Mouse (Mus musculus): ENCODE results near the gene Cdc42bpg.

The Cdc42bpg gene

DNA sequence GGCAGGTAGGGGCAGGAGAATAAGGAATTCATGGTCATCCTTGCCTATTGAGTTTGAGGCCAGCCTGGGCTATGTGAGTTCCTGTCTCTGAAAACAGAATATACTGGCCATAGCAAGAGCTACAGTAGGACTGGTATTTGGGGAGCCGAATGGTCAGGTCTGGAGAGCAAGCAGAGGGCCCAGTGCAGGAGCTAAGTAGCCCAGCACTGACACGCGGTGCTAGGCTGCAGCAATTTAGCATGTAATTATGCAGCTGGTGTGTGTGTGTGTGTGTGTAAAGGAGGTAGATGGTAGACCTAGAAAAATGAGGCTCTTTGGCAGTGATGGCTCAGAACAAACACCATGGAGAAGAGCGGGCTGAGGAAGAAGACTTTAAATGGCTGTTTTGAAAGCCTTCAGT is 41.4 kb downstream of the Cdc42bpg start:
- DNase-seq (ENCODE audit: extremely low read depth, low read depth) = no peak

DNA sequence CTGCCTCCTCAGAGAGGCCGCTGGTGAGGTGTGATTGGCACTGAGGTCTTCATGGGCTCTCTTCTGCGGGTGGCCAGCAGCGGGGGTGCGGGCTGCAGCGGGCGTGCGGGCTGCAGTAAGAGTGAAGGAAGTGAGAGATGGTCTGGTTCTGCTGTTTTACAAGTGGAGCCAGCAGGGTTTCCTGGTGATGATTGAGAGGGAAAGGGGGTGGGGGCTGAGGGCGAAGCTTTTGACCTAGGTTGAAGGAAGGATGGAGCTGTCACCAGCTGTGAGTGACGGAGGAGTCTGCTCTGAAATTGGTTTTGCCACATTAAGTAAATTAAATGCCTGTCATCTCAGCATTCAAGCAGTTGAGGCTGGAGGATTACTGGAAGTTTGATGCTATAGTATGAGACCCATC is 42.5 kb downstream of the Cdc42bpg start:
- no peak for DNase-seq (ENCODE audit: extremely low read depth, low read depth)

DNA sequence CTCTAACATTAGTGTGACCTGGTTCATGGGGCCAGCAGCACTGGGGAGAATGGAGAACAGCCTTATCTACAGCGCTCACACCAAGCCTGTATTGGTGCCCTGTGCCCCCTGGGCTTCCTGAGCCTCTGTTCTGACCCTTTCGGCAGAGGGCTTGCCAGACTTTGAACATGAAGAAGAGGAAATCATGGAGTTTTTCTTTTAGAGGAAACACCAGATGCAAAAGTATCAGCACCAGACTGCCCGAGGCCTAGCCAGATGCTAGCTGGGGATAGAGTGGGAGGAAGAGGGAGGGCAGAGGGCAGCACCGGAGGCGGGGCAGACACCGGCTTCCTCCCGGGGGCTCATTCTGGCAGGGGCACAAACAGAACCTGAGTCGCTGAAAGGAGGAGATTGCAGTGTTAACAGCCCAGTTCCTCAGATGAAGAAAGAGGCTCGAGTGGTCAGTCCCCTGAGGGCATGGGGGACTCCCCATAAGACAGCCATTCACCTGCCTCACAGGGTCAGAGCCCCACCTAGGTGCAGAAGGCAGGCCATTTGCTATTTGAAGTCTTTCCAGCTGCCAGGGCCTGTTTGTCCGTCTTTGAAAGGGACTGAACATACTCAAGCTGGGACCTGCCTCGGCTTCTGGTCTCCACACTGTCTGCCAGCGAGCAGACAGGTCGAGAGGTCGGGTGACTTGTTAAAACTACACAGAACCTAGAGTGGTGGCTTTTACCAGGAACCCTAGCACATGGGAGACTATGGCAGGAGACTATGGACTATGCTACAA is 43.1 kb downstream of the Cdc42bpg start:
- no peak for DNase-seq (ENCODE audit: extremely low read depth, low read depth)

DNA sequence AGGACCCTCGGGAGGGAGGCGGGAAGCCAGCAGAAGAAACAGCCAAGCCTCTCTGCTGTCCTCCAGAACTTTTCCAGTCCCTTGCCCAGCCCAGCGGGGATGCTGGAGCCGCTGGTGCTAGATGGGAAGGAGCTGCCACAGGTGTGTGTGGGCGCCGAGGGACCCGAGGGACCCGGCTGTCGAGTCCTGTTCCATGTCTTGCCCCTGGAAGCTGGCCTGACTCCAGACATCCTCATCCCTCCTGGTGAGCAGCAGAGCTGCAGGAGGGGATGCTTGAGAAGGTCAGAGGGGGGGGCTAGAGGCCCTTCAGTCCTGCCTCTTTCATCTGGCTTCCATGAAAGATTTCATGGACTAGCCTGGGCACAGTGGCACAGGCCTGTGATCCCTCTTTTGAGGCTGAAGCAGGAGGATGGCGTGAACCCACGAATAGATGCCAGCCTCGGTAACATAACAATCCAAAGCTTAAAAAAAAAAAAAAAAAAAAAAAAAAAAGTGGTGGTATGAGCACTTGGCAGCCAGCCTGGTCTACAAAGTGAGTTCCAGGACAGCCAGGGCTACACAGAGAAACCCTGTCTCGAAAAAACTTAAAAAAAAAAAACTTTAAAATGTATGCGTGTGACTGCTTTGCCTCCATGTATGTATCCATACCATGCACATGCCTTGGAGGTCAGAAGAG is 45.3 kb downstream of the Cdc42bpg start:
- DNase-seq (ENCODE audit: extremely low read depth, low read depth) = no peak

DNA sequence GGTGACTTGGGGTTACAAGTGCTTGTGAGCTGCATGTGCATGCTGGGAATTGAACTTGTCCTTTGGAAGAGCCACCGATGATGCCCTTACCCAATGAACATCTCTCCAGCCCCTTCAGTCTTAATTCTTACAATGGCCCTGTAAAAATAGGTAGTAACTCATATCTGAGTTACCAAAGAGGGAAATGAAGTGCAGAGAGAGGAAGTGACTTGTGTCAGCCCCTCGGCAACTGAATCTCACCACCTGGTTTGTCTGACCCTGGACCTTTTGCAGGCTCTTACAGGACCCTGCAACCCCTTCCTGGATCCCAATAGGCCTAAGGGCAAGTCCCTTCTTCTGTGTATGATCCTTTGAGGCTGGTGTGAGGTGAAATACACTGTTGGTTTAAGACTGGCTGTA is 45.9 kb downstream of the Cdc42bpg start:
- no peak for DNase-seq (ENCODE audit: extremely low read depth, low read depth)

DNA sequence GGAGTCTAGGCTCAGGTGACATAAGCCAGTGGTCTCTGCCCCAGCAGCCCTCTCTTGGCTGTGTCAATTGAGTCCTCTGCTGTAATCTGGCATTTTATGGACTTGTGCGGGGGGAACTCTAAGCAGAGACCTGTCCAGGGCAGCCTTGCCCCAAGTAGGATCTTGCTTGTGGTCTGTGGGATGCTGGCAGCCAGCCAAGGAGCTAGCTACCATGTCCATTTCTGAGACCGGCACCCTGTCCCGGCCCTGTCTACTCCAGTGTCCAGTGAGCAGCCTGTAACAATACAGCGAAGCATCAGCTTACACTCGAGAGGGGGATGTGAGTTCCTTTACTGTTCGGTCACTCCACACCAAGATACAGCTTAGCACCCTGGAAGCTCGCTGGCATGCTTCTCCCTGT is 47.8 kb downstream of the Cdc42bpg start:
- DNase-seq (ENCODE audit: extremely low read depth, low read depth) = no peak

DNA sequence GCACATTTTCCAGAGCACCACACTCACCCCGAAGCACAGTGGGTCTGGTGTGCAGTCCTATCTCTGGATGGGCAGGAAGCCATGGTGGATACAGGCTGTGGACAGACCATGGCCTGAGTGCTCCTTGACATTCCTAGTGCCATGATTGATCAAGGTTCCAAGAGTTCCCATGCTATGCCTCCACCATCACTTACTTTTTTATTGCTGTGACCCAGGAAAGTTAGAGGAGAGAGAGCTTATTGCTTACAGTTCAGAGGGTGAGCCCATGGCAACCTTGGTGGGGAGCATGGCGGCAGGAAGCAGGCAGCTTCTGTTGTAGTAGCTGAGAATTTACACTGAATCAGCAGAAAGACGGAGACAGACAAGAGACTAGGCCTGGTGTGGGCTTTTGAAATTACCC is 55.0 kb downstream of the Cdc42bpg start:
- no peak for DNase-seq (ENCODE audit: extremely low read depth, low read depth)

DNA sequence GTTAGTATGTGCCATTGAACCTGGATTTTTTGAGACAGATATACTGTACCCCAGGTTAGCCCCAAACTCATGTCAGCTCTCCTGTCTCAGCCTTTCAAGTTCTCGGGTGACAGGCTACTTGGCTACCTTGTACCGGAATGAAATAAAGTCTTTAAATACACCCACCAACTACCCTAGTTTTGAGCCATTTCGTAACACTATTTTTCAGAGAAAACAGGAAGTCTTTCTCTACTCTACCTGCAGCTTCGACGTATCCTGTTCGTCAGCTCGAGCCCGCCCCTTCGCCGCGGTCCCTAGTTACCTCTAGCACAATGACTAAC is 56.8 kb downstream of the Cdc42bpg start:
- no peak for DNase-seq (ENCODE audit: extremely low read depth, low read depth)

DNA sequence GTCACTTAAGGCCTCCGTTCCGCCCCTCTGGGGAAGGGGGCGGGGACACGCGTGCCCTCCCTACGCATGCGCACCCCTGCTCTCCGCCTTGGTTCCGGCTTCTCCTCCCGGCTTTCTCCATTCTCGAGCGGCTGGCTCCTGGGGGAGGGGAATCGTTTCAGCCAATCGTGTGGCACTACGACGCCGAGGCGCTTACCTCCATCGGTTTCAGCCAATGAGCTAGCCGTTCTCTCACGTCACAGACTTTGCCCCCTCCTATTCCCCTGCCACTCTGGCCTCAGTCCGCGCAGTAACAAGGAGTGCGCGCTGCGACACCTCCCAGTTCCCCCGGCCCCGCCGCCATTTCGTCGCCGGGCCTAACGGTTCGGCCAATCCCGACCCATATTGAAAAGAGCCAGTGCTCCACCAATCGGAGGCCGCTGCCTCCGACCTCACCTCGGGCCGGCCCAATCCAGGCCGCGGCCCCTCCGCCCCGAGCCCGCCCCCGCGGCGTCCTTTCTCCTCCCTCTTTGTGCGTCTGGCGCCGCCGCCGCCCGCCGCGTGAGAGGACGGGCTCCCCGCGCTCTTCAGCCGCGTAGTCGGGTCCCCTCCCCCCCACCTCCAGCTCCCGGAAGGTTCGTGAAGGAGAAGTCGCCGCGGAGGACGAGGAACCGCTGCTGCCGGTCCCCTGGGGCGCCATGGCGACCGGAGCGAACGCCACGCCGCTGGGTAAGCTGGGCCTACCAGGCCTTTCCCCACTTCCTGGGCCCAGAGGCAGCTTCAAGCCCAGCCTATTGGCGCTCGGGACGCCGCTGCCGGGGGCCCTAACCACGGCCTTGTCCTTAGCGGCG is 57.4 kb downstream of the Cdc42bpg start, which contains the start of gene Sf1:
Gene Sf1 (plus strand): TSS at position 280 of the 830 bp plus-strand sequence.
- DNase-seq (ENCODE audit: extremely low read depth, low read depth) = peak; percentile 98

DNA sequence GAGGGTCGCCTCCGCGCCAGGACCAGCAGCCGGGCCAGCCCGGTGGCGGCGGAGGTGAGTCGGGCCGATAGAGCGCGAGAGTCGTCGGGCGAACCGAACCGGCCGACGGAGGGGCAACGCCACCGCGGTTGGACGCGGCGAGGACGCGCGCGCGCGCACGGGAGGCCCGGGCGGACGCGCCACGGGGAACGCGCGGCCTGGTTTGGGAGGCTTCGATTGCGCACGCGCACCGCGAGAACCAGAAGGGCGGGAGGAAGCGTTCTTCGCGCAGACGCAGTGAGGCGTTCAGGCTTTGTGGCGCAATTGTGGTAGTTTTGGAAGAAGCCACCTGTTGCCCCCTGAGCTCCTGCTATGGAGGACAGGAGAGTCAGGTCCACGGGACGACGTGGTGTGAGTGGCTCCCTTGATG is 58.1 kb downstream of the Cdc42bpg start:
- peak; percentile 65 for DNase-seq (ENCODE audit: extremely low read depth, low read depth)

DNA sequence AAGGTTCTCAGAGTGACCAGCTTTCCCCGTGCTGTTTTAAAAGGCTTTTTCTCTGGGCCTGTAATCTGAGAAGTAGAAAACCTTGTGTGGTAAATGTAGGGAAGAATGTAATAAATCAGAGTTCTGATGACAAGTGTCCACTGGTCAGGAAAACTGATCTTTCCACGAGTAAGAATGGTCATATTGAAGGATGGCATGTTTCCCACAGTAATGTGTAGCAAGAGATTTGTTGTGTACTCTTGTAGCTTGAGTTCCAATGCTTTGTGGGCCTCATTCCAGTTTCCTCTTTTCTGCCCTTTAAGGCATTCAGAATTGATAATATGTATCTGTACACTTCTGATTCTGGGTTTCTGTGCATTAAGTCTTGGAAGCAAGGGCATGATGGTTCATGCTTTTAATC is 58.6 kb downstream of the Cdc42bpg start:
- DNase-seq (ENCODE audit: extremely low read depth, low read depth) = peak; percentile 44

DNA sequence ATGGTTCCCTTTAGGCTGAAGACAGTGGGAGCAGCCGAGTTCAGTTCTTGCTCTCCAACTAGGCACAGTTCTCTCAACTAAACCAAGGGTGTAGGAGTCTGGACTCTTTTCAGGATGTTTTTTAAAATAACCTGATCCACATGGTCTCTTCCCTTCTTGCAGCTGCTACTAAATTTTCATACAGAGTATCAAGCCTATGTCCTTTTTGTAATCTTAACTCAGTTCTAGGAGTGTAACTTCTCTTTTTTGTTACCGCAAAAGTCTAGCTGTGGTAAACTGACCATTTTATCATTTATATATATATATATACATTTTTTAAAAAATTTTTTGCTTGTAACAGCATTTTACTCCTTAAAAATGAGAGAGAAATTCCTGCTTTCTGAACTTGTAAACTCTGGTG is 63.9 kb downstream of the Cdc42bpg start:
- DNase-seq (ENCODE audit: extremely low read depth, low read depth) = peak; percentile 51

DNA sequence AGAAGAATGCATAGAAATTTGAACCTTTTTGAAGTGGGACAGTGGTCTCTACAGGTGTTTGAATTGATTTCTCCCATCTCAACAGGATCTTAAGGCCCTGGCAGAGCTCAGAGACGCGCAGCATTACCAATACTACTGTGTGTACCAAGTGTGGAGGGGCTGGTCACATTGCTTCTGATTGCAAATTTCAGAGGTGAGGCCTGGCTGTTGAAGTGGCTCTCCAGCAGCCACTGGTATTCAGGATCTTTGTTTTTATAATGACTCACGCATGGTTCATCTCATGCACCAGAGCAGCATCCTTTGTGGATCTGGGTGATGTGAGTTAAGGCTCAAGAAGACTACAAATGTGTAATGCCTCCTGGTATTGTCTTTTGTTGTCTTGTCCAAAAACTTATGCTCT is 66.2 kb downstream of the Cdc42bpg start:
- no peak for DNase-seq (ENCODE audit: extremely low read depth, low read depth)

DNA sequence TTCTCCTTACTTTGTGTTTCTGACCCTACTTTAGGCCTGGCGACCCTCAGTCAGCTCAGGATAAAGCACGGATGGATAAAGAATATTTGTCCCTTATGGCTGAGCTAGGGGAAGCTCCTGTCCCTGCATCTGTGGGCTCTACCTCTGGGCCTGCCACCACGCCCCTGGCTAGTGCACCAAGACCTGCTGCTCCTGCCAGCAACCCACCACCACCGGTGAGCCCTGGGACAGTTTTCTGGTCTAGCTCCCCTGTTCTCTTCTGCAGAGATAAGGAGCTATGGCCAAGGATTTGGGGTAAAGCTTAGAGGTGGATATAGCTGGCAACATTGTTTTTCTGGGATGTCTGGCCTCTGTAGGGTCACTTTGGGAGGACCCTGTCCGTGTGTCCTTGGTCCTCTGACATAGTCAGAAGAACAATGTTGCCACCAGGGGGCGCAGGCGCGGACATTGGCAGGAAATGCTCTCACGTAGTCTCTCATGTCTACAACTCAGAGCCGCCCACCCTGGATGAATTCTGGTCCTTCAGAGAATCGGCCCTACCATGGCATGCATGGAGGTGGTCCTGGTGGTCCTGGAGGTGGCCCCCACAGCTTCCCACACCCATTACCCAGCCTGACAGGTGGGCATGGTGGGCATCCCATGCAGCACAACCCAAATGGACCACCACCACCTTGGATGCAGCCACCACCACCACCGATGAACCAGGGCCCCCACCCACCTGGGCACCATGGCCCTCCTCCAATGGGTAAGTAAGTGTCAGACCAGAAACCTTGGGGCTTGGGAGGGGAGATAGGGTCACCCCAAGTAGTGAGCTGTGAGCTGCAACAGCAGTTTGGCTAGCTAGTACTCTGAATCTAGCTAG is 67.5 kb downstream of the Cdc42bpg start:
- DNase-seq (ENCODE audit: extremely low read depth, low read depth) = no peak

DNA sequence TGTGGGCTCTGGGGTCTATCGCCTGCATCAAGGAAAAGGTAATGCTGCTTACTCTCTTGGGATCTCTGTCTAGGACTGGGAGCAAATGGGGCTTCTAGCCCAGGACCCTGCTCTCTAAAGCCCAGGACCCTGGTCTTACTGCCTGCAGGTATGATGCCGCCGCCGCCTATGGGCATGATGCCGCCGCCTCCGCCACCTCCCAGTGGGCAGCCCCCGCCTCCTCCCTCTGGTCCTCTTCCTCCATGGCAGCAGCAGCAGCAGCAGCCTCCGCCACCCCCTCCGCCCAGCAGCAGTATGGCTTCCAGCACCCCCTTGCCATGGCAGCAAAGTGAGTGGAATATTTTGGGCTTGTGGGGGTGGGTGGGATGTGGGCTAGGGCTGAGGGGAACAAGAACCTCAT is 68.3 kb downstream of the Cdc42bpg start:
- DNase-seq (ENCODE audit: extremely low read depth, low read depth) = no peak

Data from MEL-GATA-1-ER (cell line).